Mouse (Mus musculus) liver, embryonic 14.5 days (tissue): ENCODE measurements at regions not wholly inside any gene's neighbourhood (a gene's known extent, or its start where the extent isn't known, plus 50 kb on each side); places are given as distances from the start of the nearest gene placed in this dataset.

ENCODE experiments used
- CTCF ChIP-seq: IDR thresholded peaks from 2 replicates; pipeline ENCODE4 v1.5.1; 2016; ENCODE audit warnings: antibody characterized with exemption, low read depth, control low read depth
- EP300 ChIP-seq: IDR thresholded peaks from 2 replicates; pipeline ENCODE4 v1.6.1; 2016; ENCODE audit warnings: antibody characterized with exemption, low read depth

GRCm38 (mm10) chr7:124670477-124670876 lies 687.8 kb downstream of the Hs3st4 start:
- TF ChIP-seq EP300 (no peak), CTCF (no peak)
